Mouse (Mus musculus) right cerebral cortex, postnatal 25 days (tissue): ENCODE measurements at regions not wholly inside any gene's neighbourhood (a gene's known extent, or its start where the extent isn't known, plus 50 kb on each side); places are given as distances from the start of the nearest gene placed in this dataset.

Experiments used
- DNase-seq: peaks from one replicate; pipeline ENCODE4 v3.0.0; 2022

GRCm38 (mm10) chr6:67149425-67149824, 88.6 kb upstream of the Serbp1 start:
- DNase-seq, result no peak

- DNase-seq, result no peak
Observed at GRCm38 (mm10) chr6:67146708-67147107, 91.3 kb upstream of the Serbp1 start.

GRCm38 (mm10) chr6:67145969-67146368, 92.0 kb upstream of the Serbp1 start:
- DNase-seq, result no peak

GRCm38 (mm10) chr6:67144946-67145716, 92.8 kb upstream of the Serbp1 start:
- DNase-seq, result no peak

GRCm38 (mm10) chr6:67142179-67142578, 95.8 kb upstream of the Serbp1 start:
- no peak for DNase-seq

- DNase-seq, result no peak
Observed at GRCm38 (mm10) chr6:67140645-67141250, 97.2 kb upstream of the Serbp1 start.

GRCm38 (mm10) chr6:67139012-67139375, 99.0 kb upstream of the Serbp1 start:
- DNase-seq, result no peak

GRCm38 (mm10) chr6:67138302-67139011, 99.5 kb upstream of the Serbp1 start:
- no peak for DNase-seq

GRCm38 (mm10) chr6:67137482-67137881, 100.2 kb upstream of the Gadd45a start:
- DNase-seq, result no peak

- no peak for DNase-seq
Observed at GRCm38 (mm10) chr6:67134915-67135314, 97.7 kb upstream of the Gadd45a start.

- no peak for DNase-seq
Observed at GRCm38 (mm10) chr6:67130540-67131301, 93.5 kb upstream of the Gadd45a start.

GRCm38 (mm10) chr6:67129626-67130025, 92.4 kb upstream of the Gadd45a start:
- DNase-seq, result peak; percentile 20

GRCm38 (mm10) chr6:67128503-67129463, 91.5 kb upstream of the Gadd45a start:
- peak; percentile 25 for DNase-seq

- DNase-seq, result no peak
Observed at GRCm38 (mm10) chr6:67127727-67128126, 90.5 kb upstream of the Gadd45a start.

GRCm38 (mm10) chr6:67125715-67126312, 88.6 kb upstream of the Gadd45a start:
- DNase-seq, result no peak

GRCm38 (mm10) chr6:67124089-67124488, 86.8 kb upstream of the Gadd45a start:
- DNase-seq, result no peak

GRCm38 (mm10) chr6:67123071-67123470, 85.8 kb upstream of the Gadd45a start:
- DNase-seq, result no peak

GRCm38 (mm10) chr6:67116306-67116705, 79.0 kb upstream of the Gadd45a start:
- DNase-seq, result no peak

- no peak for DNase-seq
Observed at GRCm38 (mm10) chr6:67115505-67116303, 78.4 kb upstream of the Gadd45a start.

- no peak for DNase-seq
Observed at GRCm38 (mm10) chr6:67114753-67115152, 77.5 kb upstream of the Gadd45a start.
